Mouse (Mus musculus): ENCODE measurements around the gene Tbc1d10b.
A peak's percentile ranks its signal among the peaks of the same experiment; 100 is the strongest.
"Not testable (repeated sequence)": the region's sequence is repeated elsewhere in the genome, so short reads cannot be mapped to it uniquely, and the experiment has no call there.

Gene Tbc1d10b

GRCm38 (mm10) chr7:127208295-127208552 lies at the start of gene Tbc1d10b:
TSS of gene Tbc1d10b (minus strand) at chr7:127208468.
- no peak for DNase-seq (ENCODE audit: low read depth, low spot score)

- no peak for DNase-seq (ENCODE audit: low read depth, low spot score)
These were observed 48.2 kb upstream of the Tbc1d10b start for GRCm38 (mm10) chr7:127256518-127256917.

- no peak for DNase-seq (ENCODE audit: low read depth, low spot score)
These were observed 47.7 kb upstream of the Tbc1d10b start for GRCm38 (mm10) chr7:127255965-127256364.

- no peak for DNase-seq (ENCODE audit: low read depth, low spot score)
These were observed 46.7 kb upstream of the Tbc1d10b start for GRCm38 (mm10) chr7:127255008-127255407.

- DNase-seq (ENCODE audit: low read depth, low spot score), result peak; percentile 95
These were observed 45.8 kb upstream of the Tbc1d10b start for GRCm38 (mm10) chr7:127253821-127254769.

- DNase-seq (ENCODE audit: low read depth, low spot score), result no peak
These were observed 45.1 kb upstream of the Tbc1d10b start for GRCm38 (mm10) chr7:127253341-127253740.

- no peak for DNase-seq (ENCODE audit: low read depth, low spot score)
These were observed 44.1 kb upstream of the Tbc1d10b start for GRCm38 (mm10) chr7:127252414-127252813.

GRCm38 (mm10) chr7:127250511-127250910 lies 42.2 kb upstream of the Tbc1d10b start:
- DNase-seq (ENCODE audit: low read depth, low spot score), result not testable (repeated sequence)

GRCm38 (mm10) chr7:127244658-127245510 lies 36.6 kb upstream of the Tbc1d10b start:
- no peak for DNase-seq (ENCODE audit: low read depth, low spot score)

- DNase-seq (ENCODE audit: low read depth, low spot score), result peak; percentile 84
These were observed 35.8 kb upstream of the Tbc1d10b start, which contains the start of gene Zfp771 for GRCm38 (mm10) chr7:127243870-127244657. TSS of gene Zfp771 (plus strand) at chr7:127244274.

- no peak for DNase-seq (ENCODE audit: low read depth, low spot score)
These were observed 35.1 kb upstream of the Tbc1d10b start for GRCm38 (mm10) chr7:127243361-127243867.

GRCm38 (mm10) chr7:127234777-127235176 lies 26.5 kb upstream of the Tbc1d10b start:
- no peak for DNase-seq (ENCODE audit: low read depth, low spot score)

GRCm38 (mm10) chr7:127233765-127234164 lies 25.5 kb upstream of the Tbc1d10b start:
- no peak for DNase-seq (ENCODE audit: low read depth, low spot score)

- DNase-seq (ENCODE audit: low read depth, low spot score), result no peak
These were observed 25.1 kb upstream of the Tbc1d10b start for GRCm38 (mm10) chr7:127233368-127233749.

GRCm38 (mm10) chr7:127232622-127233367 lies 24.5 kb upstream of the Tbc1d10b start, which contains the start of the genes Zfp553 and Sept1:
TSS of gene Zfp553 (plus strand) at chr7:127233061.
TSS of gene Sept1 (minus strand) at chr7:127233130.
- no peak for DNase-seq (ENCODE audit: low read depth, low spot score)

GRCm38 (mm10) chr7:127231826-127232621 lies 23.8 kb upstream of the Tbc1d10b start:
- no peak for DNase-seq (ENCODE audit: low read depth, low spot score)

GRCm38 (mm10) chr7:127231376-127231775 lies 23.1 kb upstream of the Tbc1d10b start:
- DNase-seq (ENCODE audit: low read depth, low spot score), result no peak

GRCm38 (mm10) chr7:127228615-127229303 lies 20.5 kb upstream of the Tbc1d10b start:
- DNase-seq (ENCODE audit: low read depth, low spot score), result no peak

All from brain, embryonic 18.5 days (tissue).